Mouse (Mus musculus) kidney, embryonic 16.5 days (tissue): ENCODE data around the gene Fgfr3. TPM values are rescaled to one million over a fixed set of nuclear protein-coding genes. Genes with fewer than 3 reads are reported as not detected.

ENCODE experiments used
- ATAC-seq: fragments of 200-750 bp; cut with Nextera tagmentation; 2 replicates; pipeline ENCODE4 v1.8.0; 2017; ENCODE audit warnings: moderate TSS enrichment; ENCODE audit not compliant: low FRiP score, low TSS enrichment
- H3K27ac ChIP-seq: fragments of 300-500 bp; sonication (generic); 2 replicates; pipeline ENCODE4 v1.5.1; 2014; ENCODE audit warnings: low read length
- H3K27me3 ChIP-seq: fragments of 300-500 bp; sonication (generic); 2 replicates; pipeline ENCODE4 v1.6.1; 2014; ENCODE audit warnings: low read length, control low read depth, mixed read lengths; ENCODE audit not compliant: insufficient read depth
- H3K36me3 ChIP-seq: fragments of 300-500 bp; sonication (generic); 2 replicates; pipeline ENCODE4 v1.6.1; 2014; ENCODE audit warnings: low read length, control low read depth, mixed read lengths; ENCODE audit not compliant: insufficient read depth
- H3K4me1 ChIP-seq: fragments of 300-500 bp; sonication (generic); 2 replicates; pipeline ENCODE4 v1.6.1; 2014; ENCODE audit warnings: low read length, control low read depth, mixed read lengths; ENCODE audit not compliant: insufficient read depth
- H3K4me2 ChIP-seq: fragments of 300-500 bp; sonication (generic); replicated peaks from 2 replicates; pipeline ENCODE4 v1.6.1; 2014; ENCODE audit warnings: low read depth, low read length
- H3K4me3 ChIP-seq: fragments of 300-500 bp; sonication (generic); 2 replicates; pipeline ENCODE4 v1.5.1; 2014; ENCODE audit warnings: mild to moderate bottlenecking, low read length
- H3K9ac ChIP-seq: fragments of 300-500 bp; sonication (generic); replicated peaks from 2 replicates; pipeline ENCODE4 v1.6.1; 2014; ENCODE audit warnings: low read length
- H3K9me3 ChIP-seq: fragments of 300-500 bp; sonication (generic); 2 replicates; pipeline ENCODE4 v1.6.1; 2016; ENCODE audit warnings: low read length, control low read depth
- WGBS: fragments of 180-500 bp; shearing (Covaris S2); extraction: QIAGEN DNeasy Blood & Tissue Kit; methylation state at CpG from one replicate; pipeline ENCODE4 v1.1.7; 2014; 5-methylcytosine and 5-hydroxymethylcytosine counted together
- polyA plus RNA-seq: library from polyadenylated mRNA; unstranded; fragments of >200 nt; fragmentation: Nextera tagmentation; extraction: Ambion mirVana; gene quantifications from 2 replicates; pipeline ENCODE4 v1.2.1, GENCODE M21; 2015

The Fgfr3 gene
- polyA plus RNA-seq, 1 experiment from 2014 or later: 21.9 TPM

DNA sequence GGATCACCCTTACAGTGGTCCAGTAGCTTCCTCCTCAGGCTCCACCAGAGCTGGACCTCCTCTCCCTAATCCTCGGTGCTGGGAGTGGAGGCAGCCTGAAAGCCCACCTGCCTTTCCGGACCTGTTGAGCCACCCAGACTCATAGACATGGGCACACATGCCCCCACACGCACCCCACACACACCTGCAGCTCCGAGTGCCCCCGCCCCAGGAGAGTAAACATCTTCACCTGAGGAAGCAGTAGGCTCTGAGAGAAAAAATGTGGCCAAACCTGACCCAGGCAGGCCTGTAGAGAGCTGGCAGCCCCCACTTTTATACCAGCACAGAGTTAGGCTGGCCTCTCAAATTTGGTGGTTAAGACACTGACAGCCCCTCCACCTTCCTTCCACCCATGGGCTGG is 25.0 kb upstream of the Fgfr3 start:
- Histone ChIP-seq H3K27ac (no peak overlapping the region), H3K36me3 (no peaks in the 10 kb centered on the region), H3K4me1 (peaks cover 51% of the 10 kb centered on the region), H3K9me3 (no peaks in the 10 kb centered on the region), H3K9ac (no peak overlapping the region), H3K27me3 (peaks cover 6% of the 10 kb centered on the region; the same call in 1 of the 2 replicates), H3K4me3 (no peak overlapping the region), H3K4me2 (no peak overlapping the region)
- 69% methylated on average over 5 of the region's 5 CpGs for WGBS
- no peak for ATAC-seq

- no peak overlapping the region for H3K9ac ChIP-seq
- no peaks in the 10 kb centered on the region for H3K9me3 ChIP-seq
- no peak overlapping the region for H3K4me2 ChIP-seq
- WGBS: 73% methylated on average over 1 of the region's 1 CpGs
- ATAC-seq: no peak
- H3K4me3 ChIP-seq: no peak overlapping the region
- H3K4me1 ChIP-seq: peaks cover 44% of the 10 kb centered on the region
- H3K27ac ChIP-seq: no peak overlapping the region
- H3K27me3 ChIP-seq: peaks cover 6% of the 10 kb centered on the region; the same call in 1 of the 2 replicates
- H3K36me3 ChIP-seq: no peaks in the 10 kb centered on the region
Measured at GRCm38 (mm10) chr5:33697534-33697933, 23.9 kb upstream of the Fgfr3 start.

GRCm38 (mm10) chr5:33697947-33698512 is 23.4 kb upstream of the Fgfr3 start:
- Histone ChIP-seq H3K4me1 (peaks cover 39% of the 10 kb centered on the region), H3K27me3 (peaks cover 6% of the 10 kb centered on the region; the same call in 1 of the 2 replicates), H3K4me2 (no peak overlapping the region), H3K4me3 (no peak overlapping the region), H3K36me3 (no peaks in the 10 kb centered on the region), H3K27ac (no peak overlapping the region), H3K9me3 (no peaks in the 10 kb centered on the region), H3K9ac (no peak overlapping the region)
- no peak for ATAC-seq
- 29% methylated on average over 12 of the region's 13 CpGs for WGBS

- Histone ChIP-seq H3K9ac (no peak overlapping the region), H3K4me3 (no peak overlapping the region), H3K4me1 (peaks cover 39% of the 10 kb centered on the region), H3K9me3 (no peaks in the 10 kb centered on the region), H3K4me2 (no peak overlapping the region), H3K36me3 (no peaks in the 10 kb centered on the region), H3K27me3 (peaks cover 6% of the 10 kb centered on the region; the same call in 1 of the 2 replicates), H3K27ac (no peak overlapping the region)
- WGBS: 93% methylated on average over 5 of the region's 5 CpGs
- ATAC-seq: no peak
Measured at GRCm38 (mm10) chr5:33698669-33699068, 22.8 kb upstream of the Fgfr3 start.

DNA sequence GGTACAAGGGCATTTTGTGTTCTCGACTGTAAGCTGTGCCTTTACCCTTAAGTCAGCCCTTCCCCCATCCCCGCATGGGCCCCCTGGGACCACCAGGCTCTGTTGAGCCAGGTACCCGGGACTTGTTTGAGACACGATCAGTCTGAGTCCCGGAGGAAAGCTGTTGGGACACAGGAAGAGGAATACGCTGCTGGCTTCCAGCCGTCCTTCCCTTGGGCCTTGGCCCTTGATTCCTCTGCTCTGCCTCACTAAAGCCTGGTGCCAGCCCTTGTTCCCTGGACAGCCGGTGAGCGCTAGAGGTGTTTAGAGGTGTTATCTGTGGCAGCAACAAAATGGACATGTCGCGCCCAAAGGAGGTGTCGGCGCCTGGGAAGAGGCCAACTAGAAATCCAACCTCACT is 21.5 kb upstream of the Fgfr3 start:
- Histone ChIP-seq H3K4me2 (no peak overlapping the region), H3K9ac (no peak overlapping the region), H3K27me3 (peaks cover 6% of the 10 kb centered on the region; the same call in 1 of the 2 replicates), H3K4me1 (peaks cover 32% of the 10 kb centered on the region), H3K36me3 (no peaks in the 10 kb centered on the region), H3K4me3 (no peak overlapping the region), H3K27ac (no peak overlapping the region), H3K9me3 (no peaks in the 10 kb centered on the region)
- 38% methylated on average over 13 of the region's 13 CpGs for WGBS
- ATAC-seq: no peak

DNA sequence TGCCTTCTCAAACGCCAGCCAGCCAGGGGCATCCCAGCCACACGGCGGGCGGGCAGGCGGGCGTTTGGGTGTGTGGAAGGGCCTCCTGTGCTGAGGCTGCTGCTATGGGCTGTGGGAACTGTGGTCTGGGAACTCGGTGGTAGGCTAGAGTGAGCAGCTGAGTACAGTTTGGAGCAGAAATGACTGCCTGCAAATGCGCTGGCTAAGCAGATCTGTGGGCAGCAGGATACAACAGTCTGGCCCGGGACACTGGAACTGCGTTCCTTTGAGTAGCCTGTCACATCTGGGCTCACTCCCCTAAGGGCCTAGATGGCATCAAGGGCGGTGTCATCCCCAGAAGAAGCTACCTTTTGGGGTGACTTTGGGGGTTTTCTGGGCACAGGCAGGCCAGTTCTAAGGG is 19.6 kb upstream of the Fgfr3 start:
- Histone ChIP-seq H3K4me1 (peaks cover 38% of the 10 kb centered on the region), H3K4me2 (no peak overlapping the region), H3K27me3 (peaks cover 6% of the 10 kb centered on the region; the same call in 1 of the 2 replicates), H3K9me3 (no peaks in the 10 kb centered on the region), H3K36me3 (no peaks in the 10 kb centered on the region), H3K4me3 (no peak overlapping the region), H3K9ac (no peak overlapping the region), H3K27ac (no peak overlapping the region)
- ATAC-seq: no peak
- WGBS: 80% methylated on average over 11 of the region's 11 CpGs

- WGBS: 70% methylated on average over 8 of the region's 8 CpGs
Measured at GRCm38 (mm10) chr5:33703999-33704398, 17.5 kb upstream of the Fgfr3 start.

DNA sequence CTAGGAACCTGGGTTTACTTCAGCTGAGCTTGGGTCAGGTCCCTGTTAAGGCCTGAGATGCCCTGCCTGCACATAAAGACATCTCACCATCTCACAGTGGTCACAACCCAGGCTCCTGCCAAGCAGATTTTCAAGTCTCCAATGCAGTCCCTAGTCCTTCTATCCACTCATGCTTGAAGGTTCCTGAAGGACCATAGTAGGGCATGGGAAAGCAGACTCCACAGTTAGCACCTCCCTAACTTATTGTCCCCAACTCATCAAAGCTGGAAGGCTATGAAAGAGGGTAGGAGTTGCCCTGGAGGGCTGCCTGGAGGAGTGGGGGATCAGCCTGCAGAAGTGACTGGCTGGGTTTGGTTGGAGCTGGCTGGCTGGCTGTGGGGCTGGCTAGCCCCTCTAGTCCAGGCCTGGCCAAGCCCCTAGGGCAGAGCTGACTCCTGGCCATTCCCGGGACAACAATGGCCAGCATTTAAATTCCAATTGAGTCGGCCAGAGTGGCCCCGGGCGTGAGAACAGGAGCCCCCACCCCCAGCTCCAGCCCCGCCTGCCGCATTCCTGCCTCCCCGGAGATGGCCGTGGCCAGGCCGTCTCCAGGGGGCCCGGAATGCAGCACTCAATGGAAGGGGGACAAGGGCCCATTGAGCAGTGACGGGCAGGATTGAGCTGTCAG is 16.4 kb upstream of the Fgfr3 start:
- Histone ChIP-seq H3K9me3 (no peaks in the 10 kb centered on the region), H3K4me1 (peaks cover 37% of the 10 kb centered on the region), H3K4me2 (no peak overlapping the region), H3K4me3 (no peak overlapping the region), H3K27me3 (no peaks in the 10 kb centered on the region), H3K27ac (no peak overlapping the region), H3K9ac (0 out of 2 replicates have a peak overlapping the region, but pooled peaks have one; percentile 5), H3K36me3 (no peaks in the 10 kb centered on the region)
- ATAC-seq: peak; percentile 58
- WGBS: 15% methylated on average over 11 of the region's 11 CpGs

More at GRCm38 (mm10) chr5:33703999-33704398, 17.5 kb upstream of the Fgfr3 start:
- peaks cover 37% of the 10 kb centered on the region for H3K4me1 ChIP-seq
- H3K9ac ChIP-seq: no peak overlapping the region
- H3K36me3 ChIP-seq: no peaks in the 10 kb centered on the region
- H3K27me3 ChIP-seq: 0 out of 2 replicates have a peak, but pooled peaks cover 3% of the 10 kb centered on the region
- no peak overlapping the region for H3K4me3 ChIP-seq
- ATAC-seq: no peak
- H3K4me2 ChIP-seq: no peak overlapping the region
- H3K9me3 ChIP-seq: no peaks in the 10 kb centered on the region
- H3K27ac ChIP-seq: no peak overlapping the region

DNA sequence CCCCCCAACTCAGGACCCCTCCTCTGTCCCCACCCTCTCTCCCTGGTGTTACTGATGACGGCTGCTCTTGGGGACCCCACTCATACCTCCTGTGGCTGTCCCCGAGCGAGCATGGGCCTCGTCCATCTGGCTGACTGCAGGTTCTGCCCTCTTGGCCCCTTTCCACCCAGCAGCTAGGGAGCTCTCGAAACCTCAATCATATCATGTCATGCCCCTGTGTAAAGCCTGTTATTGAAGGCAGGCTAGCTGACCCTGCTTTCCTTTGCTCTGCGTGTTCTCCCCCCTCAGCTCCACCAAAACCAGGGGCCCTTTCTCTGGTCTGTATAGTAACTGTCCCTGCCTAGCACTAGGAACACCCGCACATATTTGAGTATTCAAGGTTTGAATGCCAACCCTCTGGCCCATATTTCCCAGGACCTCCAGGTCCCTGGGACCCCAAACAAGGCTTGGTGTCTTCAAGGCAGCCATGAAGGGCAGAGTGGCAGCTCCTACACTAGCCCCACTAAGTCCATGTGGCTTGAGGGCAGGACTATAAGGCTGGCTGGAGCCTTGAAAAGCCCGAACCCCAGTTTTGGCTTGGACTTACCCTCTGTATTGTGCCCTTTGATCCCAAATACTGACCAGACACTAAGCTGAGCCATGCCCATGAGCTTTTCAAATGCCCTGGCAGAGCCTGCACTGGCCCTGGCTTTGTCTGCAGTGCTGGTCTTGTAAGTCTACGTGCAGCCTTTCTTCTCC is 15.7 kb upstream of the Fgfr3 start:
- H3K4me1 ChIP-seq: peaks cover 32% of the 10 kb centered on the region
- H3K4me2 ChIP-seq: no peak overlapping the region
- no peaks in the 10 kb centered on the region for H3K9me3 ChIP-seq
- peak; percentile 20; the same call in 1 of the 2 replicates for ATAC-seq
- no peak overlapping the region for H3K4me3 ChIP-seq
- no peaks in the 10 kb centered on the region for H3K36me3 ChIP-seq
- WGBS: 41% methylated on average over 9 of the region's 9 CpGs
- peak overlapping the region; percentile 15; the same call in 1 of the 2 replicates for H3K27ac ChIP-seq
- no peaks in the 10 kb centered on the region for H3K27me3 ChIP-seq
- 0 out of 2 replicates have a peak overlapping the region, but pooled peaks have one; percentile 5 for H3K9ac ChIP-seq

- Histone ChIP-seq H3K36me3 (no peaks in the 10 kb centered on the region), H3K27me3 (no peaks in the 10 kb centered on the region), H3K4me1 (peaks cover 32% of the 10 kb centered on the region), H3K4me2 (no peak overlapping the region), H3K27ac (peak overlapping the region; percentile 29; the same call in 1 of the 2 replicates), H3K9me3 (no peaks in the 10 kb centered on the region), H3K4me3 (no peak overlapping the region), H3K9ac (no peak overlapping the region)
- ATAC-seq: no peak
- WGBS: 90% methylated on average over 1 of the region's 1 CpGs
Measured at GRCm38 (mm10) chr5:33706350-33706629, 15.2 kb upstream of the Fgfr3 start.
